Mouse (Mus musculus) lung, postnatal 36 days (tissue): Measurements from ENCODE around the gene Arhgap32.

Experiments
- DNase-seq: peaks from one replicate; pipeline ENCODE4 v3.0.0; 2022; ENCODE audit warnings: mixed read lengths

Arhgap32 gene

GRCm38 (mm10) chr9:32278052-32278451 lies 162.1 kb downstream of the Arhgap32 start:
- DNase-seq: no peak

DNA sequence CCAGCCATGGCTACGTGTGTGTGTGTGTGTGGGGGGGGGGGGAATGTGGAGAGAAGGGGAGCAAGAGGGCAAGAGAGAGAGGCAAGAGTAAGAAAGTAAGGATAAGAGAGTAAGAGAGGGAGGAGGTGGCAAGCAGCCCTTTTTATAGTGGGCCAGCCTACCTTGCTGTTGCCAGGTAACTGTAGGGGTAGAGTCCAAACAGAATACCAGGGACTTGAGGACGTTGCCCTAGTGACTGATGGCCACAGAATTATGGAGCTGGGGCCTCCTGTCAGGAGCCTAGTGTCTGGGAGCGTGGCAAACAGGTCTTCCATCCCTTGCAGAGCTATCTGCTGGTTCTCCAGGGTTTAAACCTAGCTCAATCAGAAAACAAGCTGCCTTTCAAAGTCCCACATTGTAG lies 163.9 kb downstream of the Arhgap32 start:
- no peak for DNase-seq

- no peak for DNase-seq
These were observed 164.5 kb downstream of the Arhgap32 start for GRCm38 (mm10) chr9:32280456-32280855.

DNA sequence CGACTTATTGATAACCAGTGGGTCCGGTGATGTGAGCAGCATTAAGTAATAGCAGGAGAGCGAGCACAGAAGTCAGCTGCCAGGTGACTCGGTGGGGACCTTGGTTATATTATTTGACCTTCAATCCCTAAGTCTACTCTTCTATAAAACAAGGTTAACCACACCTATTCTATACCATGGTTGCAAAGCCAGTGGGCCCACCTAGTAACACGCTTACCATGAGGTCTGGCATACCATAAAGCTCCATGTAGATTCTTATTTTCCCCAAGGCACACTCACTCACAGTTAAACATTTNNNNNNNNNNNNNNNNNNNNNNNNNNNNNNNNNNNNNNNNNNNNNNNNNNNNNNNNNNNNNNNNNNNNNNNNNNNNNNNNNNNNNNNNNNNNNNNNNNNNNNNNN lies 167.7 kb downstream of the Arhgap32 start:
- no peak for DNase-seq

- DNase-seq: no peak
These were observed 175.7 kb downstream of the Arhgap32 start for GRCm38 (mm10) chr9:32291618-32292017.

GRCm38 (mm10) chr9:32292686-32293085 lies 176.8 kb downstream of the Arhgap32 start:
- DNase-seq: peak; percentile 35

DNA sequence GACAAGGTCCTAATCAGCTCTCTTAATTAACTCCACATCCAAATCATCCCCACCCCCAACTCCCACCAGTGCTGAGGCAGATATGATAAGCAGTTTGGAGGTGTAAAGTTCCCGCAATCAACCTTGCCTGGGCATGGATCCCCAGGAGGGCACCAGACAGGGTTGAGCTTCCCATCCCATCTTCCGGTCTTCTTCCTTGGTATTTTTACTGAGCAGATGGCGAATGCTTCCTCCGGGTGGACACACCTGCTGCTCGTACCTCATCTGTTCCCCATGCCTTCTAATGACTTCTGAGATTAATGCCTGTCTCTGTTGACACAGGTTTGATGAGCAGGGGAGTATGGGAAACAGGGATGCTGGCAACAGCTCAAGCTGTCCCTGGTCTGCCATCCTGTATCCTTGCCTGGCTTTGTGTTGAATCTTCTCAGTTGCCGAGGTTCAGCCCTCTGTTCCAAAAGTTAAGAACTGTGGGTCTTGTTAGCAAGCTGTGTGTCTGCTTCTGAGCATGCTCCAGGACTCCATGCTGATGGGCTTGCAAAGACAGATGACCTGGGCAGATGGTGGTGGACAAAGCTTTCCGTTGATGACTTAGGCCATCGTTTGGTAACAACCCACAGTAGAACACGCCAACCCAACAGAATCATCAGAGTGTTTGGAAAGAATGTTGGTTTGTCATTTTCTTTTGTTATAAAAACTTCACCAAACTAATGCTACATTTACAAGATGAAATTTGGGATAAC lies 179.3 kb downstream of the Arhgap32 start:
- no peak for DNase-seq

- no peak for DNase-seq
These were observed 186.7 kb downstream of the Arhgap32 start for GRCm38 (mm10) chr9:32302501-32303150.

- DNase-seq: no peak
These were observed 195.8 kb downstream of the Arhgap32 start for GRCm38 (mm10) chr9:32311786-32312185.

- no peak for DNase-seq
These were observed 196.3 kb downstream of the Arhgap32 start for GRCm38 (mm10) chr9:32312208-32312607.

DNA sequence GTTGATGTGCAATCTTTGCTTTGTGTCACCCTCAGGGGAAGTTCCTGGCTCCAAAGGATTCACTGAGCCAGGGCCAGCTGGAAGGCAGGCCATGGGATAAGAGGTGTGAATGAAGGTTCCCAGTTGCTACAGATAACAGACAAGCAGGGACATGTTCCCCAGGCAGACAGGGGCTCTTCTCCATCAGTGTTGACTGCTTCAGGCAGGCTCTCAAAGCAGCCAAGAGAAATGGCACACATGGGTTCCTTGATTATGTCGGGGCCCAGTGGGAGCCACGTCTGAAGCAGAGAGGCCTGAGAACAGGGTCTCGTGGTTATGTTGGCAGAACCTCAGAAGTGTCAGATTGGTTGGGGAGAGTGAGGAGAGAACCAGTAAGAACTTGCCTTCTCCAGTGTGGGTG lies 198.1 kb downstream of the Arhgap32 start:
- DNase-seq: peak; percentile 68

DNA sequence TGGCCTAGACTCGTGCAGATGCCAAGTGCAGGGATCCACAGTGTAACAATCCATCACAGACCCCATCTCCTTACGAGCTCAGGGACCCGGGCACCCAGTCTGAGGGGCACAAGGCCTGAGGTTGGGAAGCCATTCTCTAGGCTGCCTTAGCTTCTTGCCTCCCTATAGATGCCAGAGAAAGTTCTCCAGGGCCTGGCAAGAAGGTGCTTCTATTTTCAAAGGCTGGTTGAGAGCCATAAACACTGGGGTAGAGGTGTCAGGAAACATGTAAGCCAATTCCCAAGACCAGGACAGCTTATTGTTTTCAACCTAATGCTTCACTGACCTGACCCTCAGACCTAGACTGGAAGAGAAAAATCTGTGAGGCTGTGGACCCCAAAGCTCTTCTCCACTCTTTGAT lies 200.1 kb downstream of the Arhgap32 start:
- DNase-seq: no peak
